Mouse (Mus musculus) thymus, adult 2 months (tissue): Measurements from ENCODE around the gene Gap43. TPM values are rescaled to one million over a fixed set of nuclear protein-coding genes. Genes with fewer than 3 reads are reported as not detected.

ENCODE experiments used
- DNase-seq: peaks from one replicate; pipeline ENCODE4 v3.0.0; 2021
- H3K27ac ChIP-seq: fragments of 200-500 bp; 2 replicates; pipeline ENCODE4 v1.5.1; 2012; ENCODE audit warnings: low read length, control low read depth; ENCODE audit not compliant: control insufficient read depth, insufficient read depth
- H3K27me3 ChIP-seq: fragments of 200-500 bp; 2 replicates; pipeline ENCODE4 v1.6.1; 2012; ENCODE audit warnings: mild to moderate bottlenecking, low read length, moderate library complexity, mixed read lengths; ENCODE audit not compliant: control insufficient read depth, insufficient read depth
- H3K36me3 ChIP-seq: fragments of 200-500 bp; 2 replicates; pipeline ENCODE4 v1.6.1; 2012; ENCODE audit warnings: mild to moderate bottlenecking, low read length, moderate library complexity; ENCODE audit not compliant: control insufficient read depth, insufficient read depth
- H3K4me1 ChIP-seq: fragments of 200-500 bp; replicated peaks from 2 replicates; pipeline ENCODE4 v1.6.1; 2012; ENCODE audit warnings: low read length; ENCODE audit not compliant: control insufficient read depth, insufficient read depth
- H3K4me3 ChIP-seq: fragments of 200-500 bp; 2 replicates; pipeline ENCODE4 v1.5.1; 2012; ENCODE audit warnings: mild to moderate bottlenecking, low read length, control low read depth, moderate library complexity; ENCODE audit not compliant: control insufficient read depth, insufficient read depth
- CTCF ChIP-seq: fragments of 200-500 bp; IDR thresholded peaks from 2 replicates; pipeline ENCODE4 v1.5.1; 2012; ENCODE audit warnings: mild to moderate bottlenecking, control low read depth, low read length, moderate library complexity, borderline replicate concordance; ENCODE audit not compliant: control insufficient read depth, poor library complexity, insufficient read depth; ENCODE audit errors: extremely low read depth
- POLR2A ChIP-seq: fragments of 200-500 bp; IDR thresholded peaks from 2 replicates; pipeline ENCODE4 v1.6.1; 2012; ENCODE audit warnings: mild to moderate bottlenecking, low read length, control low read depth, moderate library complexity; ENCODE audit not compliant: control insufficient read depth, poor library complexity, insufficient read depth; ENCODE audit errors: extremely low read depth
- WGBS: fragments of 180-500 bp; shearing (Covaris S2); methylation state at CpG from one replicate; pipeline ENCODE4 v1.1.7; 2018; 5-methylcytosine and 5-hydroxymethylcytosine counted together
- polyA plus RNA-seq: library from polyadenylated mRNA; depleted of rRNA; stranded (reverse); fragments of >200 nt; gene quantifications from 2 replicates; pipeline ENCODE4 v1.2.3, GENCODE M21; 2012

Gap43 gene
- polyA plus RNA-seq, 1 experiment, result not detected

DNA sequence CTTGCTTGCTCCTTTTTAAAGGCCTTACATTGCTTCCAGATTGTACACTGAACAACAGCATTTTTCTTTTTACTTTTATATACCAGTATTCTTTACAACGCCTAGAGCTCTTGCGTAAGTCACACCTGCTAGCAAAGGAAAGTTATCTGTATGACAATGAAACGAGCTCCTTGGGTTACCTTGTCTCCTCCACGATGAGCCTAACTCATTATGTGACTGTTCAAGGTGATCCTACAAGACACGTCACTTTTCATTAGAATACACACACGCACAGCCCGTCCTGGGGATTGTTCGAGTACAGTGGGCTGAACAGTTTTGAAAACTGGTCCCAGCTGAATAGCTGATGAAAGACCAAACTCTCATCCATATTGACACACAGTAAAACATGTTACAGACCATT, 63.2 kb downstream of the Gap43 start:
- Histone ChIP-seq H3K4me3 (no peak overlapping the region), H3K27me3 (no peaks in the 10 kb centered on the region), H3K27ac (no peak overlapping the region), H3K36me3 (no peaks in the 10 kb centered on the region), H3K4me1 (no peaks in the 10 kb centered on the region)
- WGBS, result 92% methylated on average over 8 of the region's 8 CpGs
- no peak for TF ChIP-seq POLR2A
- no peak for TF ChIP-seq CTCF
- DNase-seq, result no peak

GRCm38 (mm10) chr16:42276216-42277141, 64.0 kb downstream of the Gap43 start:
- no peak overlapping the region for H3K27ac ChIP-seq
- H3K36me3 ChIP-seq, result no peaks in the 10 kb centered on the region
- DNase-seq, result peak; percentile 57
- TF ChIP-seq CTCF (no peak; the same call in 1 of the 2 replicates), POLR2A (no peak)
- no peaks in the 10 kb centered on the region for H3K4me1 ChIP-seq
- 46% methylated on average over 15 of the region's 15 CpGs for WGBS
- no peaks in the 10 kb centered on the region for H3K27me3 ChIP-seq
- no peak overlapping the region for H3K4me3 ChIP-seq

GRCm38 (mm10) chr16:42275518-42276215, 64.8 kb downstream of the Gap43 start:
- Histone ChIP-seq H3K27ac (no peak overlapping the region), H3K4me3 (no peak overlapping the region), H3K36me3 (no peaks in the 10 kb centered on the region), H3K27me3 (no peaks in the 10 kb centered on the region), H3K4me1 (no peaks in the 10 kb centered on the region)
- WGBS, result 80% methylated on average over 14 of the region's 14 CpGs
- DNase-seq, result no peak
- TF ChIP-seq CTCF (no peak), POLR2A (no peak)

- no peak overlapping the region for H3K4me3 ChIP-seq
- H3K27me3 ChIP-seq, result no peaks in the 10 kb centered on the region
- H3K4me1 ChIP-seq, result no peaks in the 10 kb centered on the region
- H3K36me3 ChIP-seq, result no peaks in the 10 kb centered on the region
- no peak overlapping the region for H3K27ac ChIP-seq
- 98% methylated on average over 1 of the region's 1 CpGs for WGBS
- no peak for DNase-seq
- TF ChIP-seq CTCF (no peak), POLR2A (no peak)
Observed at GRCm38 (mm10) chr16:42271213-42271612, 69.2 kb downstream of the Gap43 start.

GRCm38 (mm10) chr16:42269587-42269967, 70.9 kb downstream of the Gap43 start:
- no peaks in the 10 kb centered on the region for H3K27me3 ChIP-seq
- H3K4me1 ChIP-seq, result no peaks in the 10 kb centered on the region
- TF ChIP-seq POLR2A (no peak), CTCF (no peak)
- 35% methylated on average over 2 of the region's 2 CpGs for WGBS
- DNase-seq, result no peak
- H3K36me3 ChIP-seq, result no peaks in the 10 kb centered on the region
- H3K4me3 ChIP-seq, result no peak overlapping the region
- H3K27ac ChIP-seq, result no peak overlapping the region

GRCm38 (mm10) chr16:42268843-42269586, 71.4 kb downstream of the Gap43 start:
- WGBS, result 45% methylated on average over 2 of the region's 2 CpGs
- Histone ChIP-seq H3K36me3 (no peaks in the 10 kb centered on the region), H3K4me3 (no peak overlapping the region), H3K27ac (no peak overlapping the region), H3K4me1 (no peaks in the 10 kb centered on the region), H3K27me3 (no peaks in the 10 kb centered on the region)
- DNase-seq, result no peak
- TF ChIP-seq CTCF (no peak), POLR2A (no peak)
